Mouse (Mus musculus) neural tube, embryonic 11.5 days (tissue): ENCODE measurements at regions not wholly inside any gene's neighbourhood (a gene's known extent, or its start where the extent isn't known, plus 50 kb on each side); places are given as distances from the start of the nearest gene placed in this dataset.

ENCODE experiments used
- ATAC-seq: fragments of 200-750 bp; cut with Nextera tagmentation; 2 replicates; pipeline ENCODE4 v1.8.0; 2017; ENCODE audit warnings: moderate number of reproducible peaks, mild to moderate bottlenecking, moderate TSS enrichment, moderate library complexity; ENCODE audit not compliant: insufficient read depth, low FRiP score, low TSS enrichment
- DNase-seq: peaks from one replicate; pipeline ENCODE4 v3.0.0-alpha.2; 2015; ENCODE audit warnings: low spot score
- H3K27ac ChIP-seq: fragments of 300-500 bp; sonication (generic); 2 replicates; pipeline ENCODE4 v1.5.1; 2014; ENCODE audit warnings: low read depth, mild to moderate bottlenecking, low read length
- H3K27me3 ChIP-seq: fragments of 300-500 bp; sonication (generic); 2 replicates; pipeline ENCODE4 v1.6.1; 2014; ENCODE audit warnings: mild to moderate bottlenecking, low read length, mixed read lengths; ENCODE audit not compliant: control insufficient read depth, insufficient read depth
- H3K36me3 ChIP-seq: fragments of 300-500 bp; sonication (generic); 2 replicates; pipeline ENCODE4 v1.6.1; 2014; ENCODE audit warnings: mild to moderate bottlenecking, low read length, moderate library complexity, mixed read lengths; ENCODE audit not compliant: control insufficient read depth, insufficient read depth
- H3K4me1 ChIP-seq: fragments of 300-500 bp; sonication (generic); 2 replicates; pipeline ENCODE4 v1.6.1; 2014; ENCODE audit warnings: low read length, mixed read lengths; ENCODE audit not compliant: control insufficient read depth, insufficient read depth
- H3K4me2 ChIP-seq: fragments of 300-500 bp; sonication (generic); 2 replicates; pipeline ENCODE4 v1.6.1; 2014; ENCODE audit warnings: low read depth, mild to moderate bottlenecking, moderate library complexity
- H3K4me3 ChIP-seq: fragments of 300-500 bp; sonication (generic); 2 replicates; pipeline ENCODE4 v1.5.1; 2014; ENCODE audit warnings: low read depth, low read length
- H3K9ac ChIP-seq: fragments of 300-500 bp; sonication (generic); 2 replicates; pipeline ENCODE4 v1.6.1; 2014; ENCODE audit warnings: mild to moderate bottlenecking, low read length
- H3K9me3 ChIP-seq: fragments of 300-500 bp; sonication (generic); 2 replicates; pipeline ENCODE4 v1.6.1; 2016; ENCODE audit warnings: low read length; ENCODE audit not compliant: control insufficient read depth
- WGBS: fragments of 180-500 bp; shearing (Covaris S2); extraction: QIAGEN DNeasy Blood & Tissue Kit; methylation state at CpG from one replicate; pipeline ENCODE4 v1.1.7; 2014; 5-methylcytosine and 5-hydroxymethylcytosine counted together

GRCm38 (mm10) chr13:83867831-83868473, 354.1 kb upstream of the Tmem161b start:
- DNase-seq (peak; percentile 31), ATAC-seq (peak; percentile 69)
- H3K4me2 ChIP-seq = no peak overlapping the region
- 60% methylated on average over 4 of the region's 4 CpGs for WGBS
- no peaks in the 10 kb centered on the region for H3K36me3 ChIP-seq
- H3K9ac ChIP-seq = no peak overlapping the region
- peak overlapping the region; percentile 64; the same call in 1 of the 2 replicates for H3K27ac ChIP-seq
- H3K9me3 ChIP-seq = no peaks in the 10 kb centered on the region
- H3K27me3 ChIP-seq = no peaks in the 10 kb centered on the region
- H3K4me3 ChIP-seq = no peak overlapping the region
- H3K4me1 ChIP-seq = peaks cover 3% of the 10 kb centered on the region; the same call in 1 of the 2 replicates

DNA sequence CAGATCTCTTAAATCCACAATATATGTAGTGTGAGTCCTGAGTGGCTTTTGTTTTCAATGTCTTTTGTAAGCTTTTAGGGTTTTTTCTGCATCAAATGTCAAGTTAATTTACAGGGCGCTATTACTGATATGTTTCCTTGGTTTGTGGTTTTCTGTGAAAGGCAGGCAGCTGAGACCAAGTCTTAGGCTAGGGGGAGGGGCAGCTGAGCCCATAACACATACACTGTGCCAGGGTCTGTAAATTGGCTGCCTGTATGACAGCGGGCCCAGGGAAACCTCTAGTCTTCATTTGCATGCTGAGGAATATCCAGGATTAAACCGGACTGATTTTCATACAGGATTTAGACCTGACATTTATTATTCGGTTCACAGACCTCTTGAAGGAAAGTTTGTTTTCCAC, 353.2 kb upstream of the Tmem161b start:
- Histone ChIP-seq H3K27ac (peak overlapping the region; percentile 72), H3K36me3 (no peaks in the 10 kb centered on the region), H3K4me2 (no peak overlapping the region), H3K9ac (no peak overlapping the region), H3K4me3 (no peak overlapping the region), H3K27me3 (no peaks in the 10 kb centered on the region), H3K4me1 (peaks cover 4% of the 10 kb centered on the region; the same call in 1 of the 2 replicates), H3K9me3 (no peaks in the 10 kb centered on the region)
- DNase-seq (peak; percentile 69), ATAC-seq (peak; percentile 86)
- WGBS = 46% methylated on average over 4 of the region's 4 CpGs

DNA sequence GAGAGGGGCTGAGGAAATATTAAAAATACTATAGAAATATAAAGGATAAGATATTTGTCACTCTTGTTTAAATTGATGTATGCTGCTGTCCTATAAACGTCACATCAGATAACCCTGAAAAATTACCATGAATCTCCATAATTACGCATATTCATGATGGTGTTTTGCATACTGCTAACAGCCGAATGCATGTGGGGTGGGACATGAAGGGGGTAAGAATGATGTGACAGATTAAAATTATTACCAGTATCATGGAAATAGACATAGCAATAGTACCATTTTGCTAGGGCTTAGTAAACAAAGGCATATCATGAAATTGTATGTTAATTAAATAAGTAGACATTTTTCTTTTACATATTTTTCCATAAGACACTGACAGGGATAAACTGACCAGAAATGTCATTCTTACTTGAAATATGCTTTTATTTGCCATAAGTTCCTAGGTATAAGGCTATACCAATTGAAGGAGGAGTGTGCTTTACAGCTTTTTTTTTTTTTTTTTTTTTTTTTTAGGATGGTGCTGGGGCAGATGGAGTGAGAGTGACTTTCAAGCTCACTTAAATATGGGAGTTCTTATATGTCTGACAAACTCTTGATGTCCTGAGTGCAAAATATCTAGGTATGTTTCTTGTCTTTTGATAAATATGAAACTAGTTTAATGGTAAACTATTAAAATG, 349.8 kb upstream of the Tmem161b start:
- WGBS = 58% methylated on average over 3 of the region's 3 CpGs
- peaks cover 4% of the 10 kb centered on the region; the same call in 1 of the 2 replicates for H3K4me1 ChIP-seq
- no peak overlapping the region for H3K4me3 ChIP-seq
- H3K27me3 ChIP-seq = no peaks in the 10 kb centered on the region
- no peak overlapping the region for H3K27ac ChIP-seq
- DNase-seq = no peak
- ATAC-seq = peak; percentile 2; the same call in 1 of the 2 replicates
- H3K4me2 ChIP-seq = no peak overlapping the region
- H3K9ac ChIP-seq = no peak overlapping the region
- H3K36me3 ChIP-seq = no peaks in the 10 kb centered on the region
- H3K9me3 ChIP-seq = no peaks in the 10 kb centered on the region

- ATAC-seq (0 out of 2 replicates have a peak, but pooled peaks have one; percentile 17), DNase-seq (peak; percentile 28)
- Histone ChIP-seq H3K9ac (peak overlapping the region; percentile 10; the same call in 1 of the 2 replicates), H3K27me3 (no peaks in the 10 kb centered on the region), H3K36me3 (no peaks in the 10 kb centered on the region), H3K4me1 (peaks cover 4% of the 10 kb centered on the region; the same call in 1 of the 2 replicates), H3K27ac (no peak overlapping the region), H3K4me2 (no peak overlapping the region), H3K9me3 (no peaks in the 10 kb centered on the region), H3K4me3 (no peak overlapping the region)
- WGBS = 12% methylated on average over 5 of the region's 5 CpGs
Observed at GRCm38 (mm10) chr13:83872887-83873286, 349.2 kb upstream of the Tmem161b start.

DNA sequence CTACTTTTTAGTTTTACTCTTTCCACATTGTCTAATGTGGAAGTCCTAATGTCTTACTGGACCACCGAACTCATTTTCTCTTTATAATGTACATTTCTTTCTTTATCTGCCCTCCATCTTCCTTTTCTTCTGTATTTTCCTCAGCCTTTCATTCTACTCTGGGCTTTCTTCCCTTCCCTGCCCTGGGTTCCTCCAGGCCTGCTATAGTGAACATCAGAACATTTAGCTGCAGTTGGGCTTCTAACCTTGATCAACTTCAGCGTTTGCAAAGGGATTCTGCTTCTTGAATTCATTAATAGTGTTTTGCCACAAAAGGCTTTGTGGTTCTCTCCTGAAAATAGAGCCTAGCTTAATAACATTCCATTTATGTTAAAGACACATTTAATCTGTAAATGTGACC, 342.5 kb upstream of the Tmem161b start:
- no peak overlapping the region for H3K27ac ChIP-seq
- H3K4me2 ChIP-seq = no peak overlapping the region
- 68% methylated on average over 2 of the region's 2 CpGs for WGBS
- ATAC-seq (no peak), DNase-seq (no peak)
- no peak overlapping the region for H3K9ac ChIP-seq
- peaks cover 7% of the 10 kb centered on the region for H3K4me1 ChIP-seq
- H3K27me3 ChIP-seq = no peaks in the 10 kb centered on the region
- H3K4me3 ChIP-seq = no peak overlapping the region
- no peaks in the 10 kb centered on the region for H3K9me3 ChIP-seq
- no peaks in the 10 kb centered on the region for H3K36me3 ChIP-seq

DNA sequence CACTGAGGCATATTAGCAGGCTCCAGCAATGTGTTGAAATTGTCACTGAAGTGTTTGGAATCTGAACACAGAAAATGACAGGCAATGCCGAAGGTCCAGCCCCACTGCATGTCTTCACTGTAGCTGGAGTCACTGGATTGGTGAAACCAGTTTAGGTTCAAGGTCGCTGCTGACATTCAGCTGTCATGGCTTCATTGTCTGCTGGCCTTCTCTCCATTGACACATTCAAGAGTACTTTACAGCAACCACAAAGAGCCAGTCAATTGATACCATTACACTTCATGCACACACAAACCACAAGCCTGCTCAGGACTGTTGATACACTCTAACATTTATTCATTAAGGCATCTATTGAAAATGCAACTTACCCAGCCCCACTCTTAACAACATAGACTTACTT, 341.8 kb upstream of the Tmem161b start:
- Histone ChIP-seq H3K4me3 (no peak overlapping the region), H3K9me3 (no peaks in the 10 kb centered on the region), H3K4me1 (peaks cover 7% of the 10 kb centered on the region), H3K9ac (no peak overlapping the region), H3K36me3 (no peaks in the 10 kb centered on the region), H3K27me3 (no peaks in the 10 kb centered on the region), H3K4me2 (no peak overlapping the region), H3K27ac (peak overlapping the region; percentile 45; the same call in 1 of the 2 replicates)
- 49% methylated on average over 2 of the region's 2 CpGs for WGBS
- peak; percentile 28; the same call in 1 of the 2 replicates for ATAC-seq
- peak; percentile 24 for DNase-seq

DNA sequence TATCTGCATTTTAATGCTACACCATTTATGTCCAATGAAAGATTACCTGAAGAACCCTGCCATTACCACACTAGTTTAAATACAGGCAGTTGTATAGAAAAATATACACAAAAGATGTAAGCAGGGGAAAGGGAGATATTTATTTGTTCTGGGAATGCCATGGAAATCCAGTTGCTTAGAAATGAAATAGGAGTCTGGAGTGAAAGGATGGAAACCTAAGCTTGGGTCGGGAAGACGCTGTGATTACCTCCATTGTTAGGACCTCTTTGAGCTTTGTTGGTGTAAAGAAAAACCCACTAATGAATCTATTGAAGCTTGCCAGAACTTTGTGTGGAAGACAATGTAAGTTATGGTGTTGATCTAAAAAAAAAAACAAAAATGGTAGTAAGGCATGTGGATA, 341.3 kb upstream of the Tmem161b start:
- Histone ChIP-seq H3K36me3 (no peaks in the 10 kb centered on the region), H3K27ac (no peak overlapping the region), H3K4me1 (peaks cover 7% of the 10 kb centered on the region), H3K9ac (no peak overlapping the region), H3K4me3 (no peak overlapping the region), H3K4me2 (no peak overlapping the region), H3K9me3 (no peaks in the 10 kb centered on the region), H3K27me3 (no peaks in the 10 kb centered on the region)
- DNase-seq (no peak), ATAC-seq (no peak)
- 56% methylated on average over 2 of the region's 2 CpGs for WGBS

- no peaks in the 10 kb centered on the region for H3K9me3 ChIP-seq
- H3K9ac ChIP-seq = no peak overlapping the region
- DNase-seq = no peak
- no peak overlapping the region for H3K4me2 ChIP-seq
- no peak overlapping the region for H3K4me3 ChIP-seq
- H3K27ac ChIP-seq = no peak overlapping the region
- WGBS = 84% methylated on average over 1 of the region's 1 CpGs
- H3K36me3 ChIP-seq = no peaks in the 10 kb centered on the region
- H3K27me3 ChIP-seq = no peaks in the 10 kb centered on the region
- no peak for ATAC-seq
- peaks cover 7% of the 10 kb centered on the region for H3K4me1 ChIP-seq
Observed at GRCm38 (mm10) chr13:83882839-83883238, 339.3 kb upstream of the Tmem161b start.

DNA sequence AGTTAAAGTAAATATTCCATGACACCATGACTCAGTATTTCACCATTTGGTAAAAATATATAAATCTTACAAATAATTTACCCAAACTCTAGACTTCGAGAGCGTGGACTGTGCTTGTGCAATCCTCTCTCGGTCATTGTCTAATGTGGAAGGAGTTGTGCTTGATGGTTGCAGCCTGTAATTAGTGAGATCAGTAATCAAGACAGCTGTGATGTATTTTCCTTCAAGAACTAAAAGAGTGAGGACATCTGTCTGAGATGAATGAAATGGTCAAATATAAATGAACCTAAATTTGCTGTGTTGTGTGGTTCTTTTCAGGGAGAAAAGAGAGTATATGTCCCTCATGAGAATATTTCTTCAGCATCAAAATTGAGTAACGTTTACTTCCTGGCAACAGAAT, 338.3 kb upstream of the Tmem161b start:
- ATAC-seq (no peak), DNase-seq (no peak)
- H3K4me1 ChIP-seq = peaks cover 7% of the 10 kb centered on the region
- H3K4me2 ChIP-seq = no peak overlapping the region
- 0 out of 2 replicates have a peak overlapping the region, but pooled peaks have one; percentile 14 for H3K27ac ChIP-seq
- WGBS = 76% methylated on average over 4 of the region's 4 CpGs
- no peaks in the 10 kb centered on the region for H3K27me3 ChIP-seq
- H3K9ac ChIP-seq = no peak overlapping the region
- no peaks in the 10 kb centered on the region for H3K36me3 ChIP-seq
- H3K4me3 ChIP-seq = no peak overlapping the region
- no peaks in the 10 kb centered on the region for H3K9me3 ChIP-seq
